Mouse (Mus musculus): ENCODE data around the gene Hjurp. TPM values are rescaled to one million over a fixed set of nuclear protein-coding genes. Genes with fewer than 3 reads are reported as not detected.

Gene Hjurp
- polyA plus RNA-seq, 1 experiment from 2014 or later: 169 TPM

DNA sequence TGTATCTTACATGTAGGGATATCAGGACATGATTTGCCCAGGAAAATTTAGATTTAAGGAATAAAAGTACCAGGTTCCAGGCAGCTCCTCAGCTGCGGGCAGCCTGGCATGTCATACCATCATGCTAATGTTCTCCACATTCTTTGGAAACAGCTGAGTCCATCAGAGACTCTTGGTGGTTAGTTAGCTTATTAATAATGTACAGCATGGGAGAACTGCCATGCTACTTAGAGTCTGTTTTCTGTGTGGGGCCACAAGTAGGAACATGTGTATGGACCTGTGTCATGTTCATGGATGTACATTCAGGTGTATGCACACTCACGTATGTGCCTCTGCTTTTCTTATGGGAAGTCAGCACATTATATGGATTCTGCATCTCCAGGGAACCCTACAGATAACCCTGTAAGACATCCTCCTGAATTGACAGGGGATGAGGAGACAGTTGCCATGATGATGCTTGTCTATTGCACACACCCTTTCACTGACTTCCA is 62.9 kb downstream of the Hjurp start:
- no peaks in the 10 kb centered on the region for H3K27me3 ChIP-seq (ENCODE audit: insufficient read depth, poor library complexity, severe bottlenecking)
- H3K4me1 ChIP-seq (replicated peaks): no peaks in the 10 kb centered on the region
- no peak for DNase-seq (ENCODE audit: low spot score)
- H3K27ac ChIP-seq: no peak overlapping the region
- no peaks in the 10 kb centered on the region for H3K36me3 ChIP-seq
- WGBS: 81% methylated on average over 2 of the region's 2 CpGs
- peaks cover 53% of the 10 kb centered on the region for H3K9me3 ChIP-seq
- H3K4me3 ChIP-seq: no peak overlapping the region

DNA sequence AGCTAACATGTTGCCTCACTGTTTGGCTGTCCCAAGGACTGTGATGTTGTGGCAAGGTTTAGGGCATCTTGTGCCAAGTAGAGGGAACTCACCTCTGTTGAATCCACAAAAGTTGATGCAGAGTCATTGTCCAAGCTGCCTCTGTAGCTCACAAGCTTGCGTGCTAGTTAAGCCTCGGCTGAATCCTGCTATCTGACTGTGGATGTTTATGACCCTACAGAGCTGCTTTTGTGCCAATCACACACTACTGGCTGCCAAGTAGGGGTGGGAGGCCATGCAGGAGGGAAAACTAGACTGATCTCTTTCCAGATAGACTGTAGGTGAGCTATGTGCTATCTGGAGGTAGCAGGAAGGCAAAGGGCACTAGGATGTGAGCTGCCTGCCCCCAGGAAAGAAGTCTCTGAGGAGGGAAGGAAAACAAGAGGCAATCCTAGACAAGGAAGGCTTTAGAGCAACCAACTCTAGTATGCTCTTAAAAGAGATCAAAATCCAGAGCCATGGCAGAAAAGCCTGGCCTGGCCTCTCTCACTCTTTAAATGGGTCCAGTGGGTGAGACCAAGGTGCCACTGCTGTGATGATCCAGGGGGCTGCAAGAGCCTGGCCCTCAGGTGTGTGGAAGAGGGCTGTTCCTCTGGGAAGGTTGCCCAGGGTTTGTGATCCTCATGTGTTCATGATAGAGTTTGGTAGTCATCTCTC is 63.5 kb downstream of the Hjurp start:
- no peaks in the 10 kb centered on the region for H3K27me3 ChIP-seq (ENCODE audit: insufficient read depth, poor library complexity, severe bottlenecking)
- no peaks in the 10 kb centered on the region for H3K4me1 ChIP-seq (replicated peaks)
- no peak overlapping the region for H3K4me3 ChIP-seq
- peak; percentile 10 for DNase-seq (ENCODE audit: low spot score)
- H3K9me3 ChIP-seq: peaks cover 53% of the 10 kb centered on the region
- WGBS: 83% methylated on average over 2 of the region's 2 CpGs
- H3K36me3 ChIP-seq: no peaks in the 10 kb centered on the region
- no peak overlapping the region for H3K27ac ChIP-seq

DNA sequence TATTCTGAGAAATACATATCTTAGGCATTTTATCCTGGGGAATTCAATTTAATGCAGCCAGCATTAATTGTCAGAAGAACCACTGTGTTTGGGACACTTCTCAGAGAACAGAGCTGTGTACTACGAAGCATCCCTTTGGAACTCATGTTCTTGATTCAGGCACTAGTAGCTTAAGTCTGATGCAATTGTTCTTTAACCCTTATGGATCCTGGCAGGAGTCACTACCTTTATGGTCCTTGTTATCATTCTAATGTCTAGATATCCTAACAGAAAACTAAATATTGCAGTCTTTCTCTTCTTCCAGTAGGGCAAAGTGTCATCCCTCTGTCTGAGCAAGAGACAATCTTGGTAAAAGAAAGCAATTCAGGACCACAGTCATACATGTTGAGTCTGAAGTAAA is 64.4 kb downstream of the Hjurp start:
- 84% methylated on average over 1 of the region's 1 CpGs for WGBS
- peaks cover 53% of the 10 kb centered on the region for H3K9me3 ChIP-seq
- DNase-seq (ENCODE audit: low spot score): no peak

More for the DNA sequence above, 64.4 kb downstream of the Hjurp start:
- Histone ChIP-seq H3K27ac (no peak overlapping the region), H3K4me1 (replicated peaks) (no peaks in the 10 kb centered on the region), H3K4me3 (no peak overlapping the region), H3K36me3 (no peaks in the 10 kb centered on the region), H3K27me3 (ENCODE audit: insufficient read depth, poor library complexity, severe bottlenecking) (no peaks in the 10 kb centered on the region)

Other genes with a start within 250 kb of the Hjurp start
- gene Ugt1a10, start 222.2 kb downstream of the Hjurp start, polyA plus RNA-seq (2016; fragmentation: Nextera tagmentation; extraction: Ambion mirVana): not detected in 2 replicates
- not detected in 2 replicates for gene Ugt1a9, start 206.8 kb downstream of the Hjurp start, polyA plus RNA-seq (2016; fragmentation: Nextera tagmentation; extraction: Ambion mirVana)
- gene Ugt1a8, start 189.8 kb downstream of the Hjurp start, polyA plus RNA-seq (2016; fragmentation: Nextera tagmentation; extraction: Ambion mirVana): not detected in 2 replicates
- 0.61 and 1.1 TPM in 2 replicates for gene Ugt1a7c, start 182.6 kb downstream of the Hjurp start, polyA plus RNA-seq (2016; fragmentation: Nextera tagmentation; extraction: Ambion mirVana)
- gene Ugt1a6b, start 174.4 kb downstream of the Hjurp start, polyA plus RNA-seq (2016; fragmentation: Nextera tagmentation; extraction: Ambion mirVana): not detected in 2 replicates
- 0.31 TPM in 1 of 2 replicates, not detected in the other for gene Ugt1a6a, start 142.8 kb downstream of the Hjurp start, polyA plus RNA-seq (2016; fragmentation: Nextera tagmentation; extraction: Ambion mirVana)
- not detected in 2 replicates for gene Ugt1a5, start 111.6 kb downstream of the Hjurp start, polyA plus RNA-seq (2016; fragmentation: Nextera tagmentation; extraction: Ambion mirVana)
- 0.12 TPM in 1 of 2 replicates, not detected in the other for gene Ugt1a2, start 77.0 kb downstream of the Hjurp start, polyA plus RNA-seq (2016; fragmentation: Nextera tagmentation; extraction: Ambion mirVana)
- gene Dnajb3, start 71.9 kb downstream of the Hjurp start, polyA plus RNA-seq (2016; fragmentation: Nextera tagmentation; extraction: Ambion mirVana): 13.4 and 14.0 TPM in 2 replicates
- not detected in 2 replicates for gene Ugt1a1, start 65.7 kb downstream of the Hjurp start, polyA plus RNA-seq (2016; fragmentation: Nextera tagmentation; extraction: Ambion mirVana)
- gene Mroh2a, start 50.6 kb downstream of the Hjurp start, polyA plus RNA-seq (2016; fragmentation: Nextera tagmentation; extraction: Ambion mirVana): 0.93 and 1.1 TPM in 2 replicates
- not detected in 2 replicates for gene Trpm8, start within 50 bp of the Hjurp start, polyA plus RNA-seq (2016; fragmentation: Nextera tagmentation; extraction: Ambion mirVana)
- 0.25 TPM in 1 of 2 replicates, not detected in the other for gene Spp2, start 129.3 kb upstream of the Hjurp start, polyA plus RNA-seq (2016; fragmentation: Nextera tagmentation; extraction: Ambion mirVana)
- gene Glrp1, start 232.4 kb upstream of the Hjurp start, polyA plus RNA-seq (2016; fragmentation: Nextera tagmentation; extraction: Ambion mirVana): not detected in 2 replicates

All from hindbrain, embryonic 10.5 days (tissue).